Mouse (Mus musculus) heart, adult 2 months (tissue): ENCODE measurements around the gene Odf2l. TPM values are rescaled to one million over a fixed set of nuclear protein-coding genes. Genes with fewer than 3 reads are reported as not detected.

Experiments used
- DNase-seq, 2 experiments: peaks; one replicate each; pipeline ENCODE4 v3.0.0; 2021
- H3K27ac ChIP-seq: fragments of 200-600 bp; 2 replicates; pipeline ENCODE4 v1.8.1; 2022
- H3K27me3 ChIP-seq: fragments of 200-500 bp; 2 replicates; pipeline ENCODE4 v1.6.1; 2012; ENCODE audit warnings: mild to moderate bottlenecking, low read length, inconsistent platforms, mixed read lengths; ENCODE audit not compliant: control insufficient read depth, insufficient read depth
- H3K36me3 ChIP-seq: fragments of 200-500 bp; 2 replicates; pipeline ENCODE4 v1.6.1; 2012; ENCODE audit warnings: low read length, inconsistent platforms; ENCODE audit not compliant: control insufficient read depth, insufficient read depth
- H3K4me1 ChIP-seq: fragments of 200-500 bp; 2 replicates; pipeline ENCODE4 v1.6.1; 2011; ENCODE audit warnings: low read length; ENCODE audit not compliant: control insufficient read depth, insufficient read depth
- H3K4me3 ChIP-seq: fragments of 200-600 bp; 2 replicates; pipeline ENCODE4 v1.8.1; 2022
- H3K79me2 ChIP-seq: fragments of 200-500 bp; replicated peaks from 2 replicates; pipeline ENCODE4 v1.6.1; 2012; ENCODE audit warnings: mild to moderate bottlenecking, inconsistent platforms, low read length, moderate library complexity, mixed read lengths; ENCODE audit not compliant: control insufficient read depth, insufficient read depth
- H3K9ac ChIP-seq: fragments of 200-500 bp; 2 replicates; pipeline ENCODE4 v1.6.1; 2012; ENCODE audit warnings: low read depth, mild to moderate bottlenecking, control low read depth, inconsistent platforms, low read length, mixed read lengths
- CTCF ChIP-seq: fragments of 200-600 bp; IDR thresholded peaks from 2 replicates; pipeline ENCODE4 v1.8.1; 2022; ENCODE audit warnings: antibody characterized with exemption, mild to moderate bottlenecking, moderate library complexity
- EP300 ChIP-seq: fragments of 200-500 bp; IDR thresholded peaks from 2 replicates; pipeline ENCODE4 v1.6.1; 2011; ENCODE audit warnings: low read depth, low read length, control low read depth; ENCODE audit not compliant: insufficient read depth
- POLR2A ChIP-seq: fragments of 200-500 bp; IDR thresholded peaks from 2 replicates; pipeline ENCODE4 v1.6.1; 2011; ENCODE audit warnings: mild to moderate bottlenecking, low read depth, low read length, control low read depth; ENCODE audit not compliant: insufficient read depth
- WGBS: fragments of 180-500 bp; shearing (Covaris S2); methylation state at CpG from one replicate; pipeline ENCODE4 v1.1.7; 2018; 5-methylcytosine and 5-hydroxymethylcytosine counted together
- intact Hi-C: fragments of 180-260 bp; cut with DNase I; formaldehyde crosslinking; loops from one replicate; pipeline ENCODE4 v1.15.1; 2025
- polyA plus RNA-seq: library from polyadenylated mRNA; depleted of rRNA; stranded (reverse); fragments of >200 nt; gene quantifications from 2 replicates; pipeline ENCODE4 v1.2.3, GENCODE M21; 2012
- total RNA-seq, 2 experiments: library from RNA; stranded (reverse); gene quantifications; 2 replicates each; pipeline ENCODE4 v1.2.3; 2021

Gene Odf2l
- total and polyA plus RNA-seq, 3 experiments: 2.6 to 13.2 (median 10.1) TPM

DNA sequence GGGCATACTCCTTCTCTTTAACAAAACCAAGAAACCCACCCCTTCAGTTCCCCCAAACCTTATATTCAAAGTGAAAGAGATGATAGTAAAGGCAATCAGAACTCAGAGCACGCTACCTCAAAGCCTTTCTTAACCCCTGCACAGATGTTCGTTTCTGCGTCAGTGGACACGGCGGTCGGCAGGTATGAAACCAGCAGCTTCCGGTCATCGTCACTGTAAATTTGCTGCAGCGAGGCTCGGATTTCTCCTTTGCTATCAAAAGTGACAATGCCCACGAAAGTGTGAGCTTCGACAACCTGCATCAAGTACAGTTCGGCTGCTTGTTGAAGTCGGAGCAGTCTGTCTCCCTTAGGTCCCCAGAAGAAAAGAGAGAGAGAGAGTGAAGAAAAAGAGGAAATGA, 32.2 kb upstream of the Odf2l start:
- Histone ChIP-seq H3K4me3 (no peak overlapping the region), H3K9ac (no peak overlapping the region), H3K79me2 (no peaks in the 10 kb centered on the region), H3K27ac (no peak overlapping the region), H3K36me3 (no peaks in the 10 kb centered on the region), H3K4me1 (no peaks in the 10 kb centered on the region), H3K27me3 (no peaks in the 10 kb centered on the region)
- 90% methylated on average over 14 of the region's 14 CpGs for WGBS
- no peak for TF ChIP-seq POLR2A
- no peak for TF ChIP-seq CTCF
- TF ChIP-seq EP300: no peak
- no peak for DNase-seq
- intact Hi-C loops: no loop called here

DNA sequence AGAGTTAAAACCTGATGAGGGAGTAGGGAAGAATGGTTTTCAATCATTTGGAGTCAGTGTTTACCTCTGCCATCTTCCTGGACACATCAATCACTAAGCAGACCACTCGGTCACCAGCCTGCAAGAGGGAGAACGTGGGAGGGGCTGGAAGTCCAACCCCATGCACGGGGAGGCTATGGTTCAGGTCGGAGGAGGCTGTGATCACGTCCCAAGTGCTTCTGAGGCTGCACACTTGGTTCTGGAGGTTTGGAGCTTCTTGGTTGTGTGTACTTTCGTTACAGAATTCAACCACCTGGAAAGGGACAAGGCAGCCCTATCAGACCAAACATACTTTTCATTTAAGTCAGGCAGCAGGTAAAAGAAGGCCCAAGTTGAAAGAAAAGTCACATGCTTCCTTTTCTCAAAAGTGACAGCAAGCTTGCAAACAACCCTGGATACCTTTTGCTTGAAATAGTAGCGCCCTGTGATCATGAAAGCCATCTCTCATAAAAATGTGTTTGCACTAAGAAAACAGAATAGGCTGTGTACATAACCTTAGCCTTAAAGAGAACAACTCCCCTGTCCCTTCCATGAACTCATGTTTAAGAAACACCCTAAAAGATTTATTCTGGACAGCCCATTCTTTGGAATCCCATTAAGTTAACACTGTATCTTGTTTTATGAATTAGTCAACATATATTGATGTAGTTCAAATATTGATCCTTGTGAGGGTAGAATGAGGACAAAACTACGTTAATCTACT, 30.4 kb upstream of the Odf2l start:
- DNase-seq: no peak
- H3K27me3 ChIP-seq: no peaks in the 10 kb centered on the region
- no peak overlapping the region for H3K27ac ChIP-seq
- WGBS: 70% methylated on average over 8 of the region's 8 CpGs
- H3K36me3 ChIP-seq: no peaks in the 10 kb centered on the region
- no peaks in the 10 kb centered on the region for H3K79me2 ChIP-seq
- intact Hi-C loops: no loop called here
- TF ChIP-seq EP300 (no peak), CTCF (no peak), POLR2A (no peak)
- H3K9ac ChIP-seq: no peak overlapping the region
- no peak overlapping the region for H3K4me3 ChIP-seq
- no peaks in the 10 kb centered on the region for H3K4me1 ChIP-seq

DNA sequence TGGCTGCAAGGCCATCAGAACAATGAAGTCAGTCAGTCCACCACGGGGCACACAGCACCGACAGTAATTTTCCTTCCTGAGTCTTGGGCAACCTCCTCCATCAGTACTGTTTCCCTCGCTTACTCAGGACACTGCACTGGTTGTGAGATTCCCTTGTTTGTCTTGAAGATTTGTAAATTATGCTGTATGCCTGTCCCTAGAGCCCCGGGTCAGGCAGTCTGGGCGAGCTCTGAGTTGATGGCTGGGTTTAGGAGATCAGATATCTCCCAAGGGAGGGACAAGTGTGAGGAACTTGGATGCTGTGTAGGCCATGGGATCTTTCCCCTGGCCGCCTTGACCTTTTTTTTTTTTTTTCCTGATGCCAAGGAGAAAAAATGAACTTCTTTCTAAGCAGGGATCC, 19.1 kb upstream of the Odf2l start, which contains the start of gene Clca2:
Gene Clca2 (minus strand): TSS at position 153 of the 400 bp plus-strand sequence.
- Histone ChIP-seq H3K4me1 (peaks cover 13% of the 10 kb centered on the region), H3K9ac (no peak within 1 kb of the TSS), H3K36me3 (peaks cover 3% of the 10 kb centered on the region), H3K4me3 (no peak within 1 kb of the TSS), H3K27ac (peak within 1 kb of the TSS; percentile 4; the same call in 1 of the 2 replicates), H3K79me2 (no peaks in the 10 kb centered on the region), H3K27me3 (no peaks in the 10 kb centered on the region)
- 30% methylated on average over 6 of the region's 6 CpGs for WGBS
- no peak for DNase-seq
- intact Hi-C loops: no loop called here
- TF ChIP-seq POLR2A (no peak), CTCF (no peak), EP300 (no peak)

DNA sequence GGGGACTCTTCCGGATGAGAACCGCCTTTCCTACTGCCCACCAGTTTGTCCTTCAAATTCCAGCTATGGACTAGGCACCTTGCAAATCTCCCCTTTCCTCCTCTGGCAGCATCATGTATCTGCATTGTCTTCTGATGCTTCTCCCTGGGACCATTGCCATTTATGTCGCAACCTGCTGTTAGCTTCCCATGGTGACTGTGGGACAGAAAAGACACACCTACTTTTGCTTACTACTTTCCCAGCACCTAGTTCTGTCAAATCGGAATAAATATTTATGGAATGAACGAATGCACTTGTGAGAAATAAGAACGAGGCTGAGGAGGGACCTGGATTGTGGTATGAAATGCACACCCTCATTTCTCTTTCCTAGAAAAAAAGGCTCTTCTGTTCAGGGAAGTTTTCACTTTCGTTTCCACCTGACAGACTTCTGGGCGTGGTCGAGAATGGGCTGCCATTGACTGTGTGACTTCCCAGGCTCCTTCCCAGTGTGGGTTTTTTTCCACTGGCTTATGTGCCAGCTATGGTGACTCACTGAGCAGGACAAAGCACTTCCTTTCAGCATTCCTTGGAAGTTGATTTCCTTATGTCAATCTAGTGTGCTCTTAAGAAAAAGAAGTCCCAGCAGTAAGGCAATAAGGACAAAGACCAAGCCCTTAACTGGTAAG, 16.4 kb upstream of the Odf2l start:
- H3K27me3 ChIP-seq: no peaks in the 10 kb centered on the region
- intact Hi-C loops: no loop called here
- peaks cover 3% of the 10 kb centered on the region for H3K36me3 ChIP-seq
- no peak for TF ChIP-seq CTCF
- 0 out of 2 replicates have a peak, but pooled peaks have one; percentile 59 for TF ChIP-seq EP300
- peak; percentile 48; the same call in 1 of the 2 replicates for TF ChIP-seq POLR2A
- peak overlapping the region; percentile 71 for H3K27ac ChIP-seq
- H3K9ac ChIP-seq: 0 out of 2 replicates have a peak overlapping the region, but pooled peaks have one; percentile 3
- DNase-seq: peak; percentile 33 to 68
- peak overlapping the region; percentile 38; the same call in 1 of the 2 replicates for H3K4me3 ChIP-seq
- 50% methylated on average over 9 of the region's 9 CpGs for WGBS
- peaks cover 16% of the 10 kb centered on the region for H3K4me1 ChIP-seq
- H3K79me2 ChIP-seq: no peaks in the 10 kb centered on the region

DNA sequence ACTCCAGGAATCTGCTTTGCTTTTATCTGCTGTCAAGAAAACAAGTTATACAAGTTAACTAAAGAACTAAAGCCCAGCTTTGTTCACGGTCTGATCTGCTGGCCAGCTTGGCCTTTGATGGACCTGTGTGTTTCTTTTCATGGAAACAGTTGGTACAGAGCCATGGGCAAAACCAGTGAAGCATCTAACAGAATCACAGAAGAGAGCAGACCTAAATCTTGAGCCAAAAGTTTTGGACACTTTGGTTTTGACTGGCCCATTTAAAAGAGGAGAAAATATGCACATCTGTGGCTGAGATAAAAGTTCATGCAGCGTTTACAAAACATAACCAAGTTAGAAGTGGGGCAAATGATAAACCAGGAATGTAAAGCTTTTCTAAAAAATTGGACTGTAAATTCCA, 15.1 kb upstream of the Odf2l start:
- no peak overlapping the region for H3K9ac ChIP-seq
- peaks cover 3% of the 10 kb centered on the region for H3K36me3 ChIP-seq
- no peaks in the 10 kb centered on the region for H3K79me2 ChIP-seq
- intact Hi-C loops: no loop called here
- peaks cover 16% of the 10 kb centered on the region for H3K4me1 ChIP-seq
- H3K4me3 ChIP-seq: no peak overlapping the region
- H3K27me3 ChIP-seq: no peaks in the 10 kb centered on the region
- no peak overlapping the region for H3K27ac ChIP-seq
- no peak for DNase-seq
- TF ChIP-seq EP300 (no peak), POLR2A (no peak), CTCF (no peak)
- 61% methylated on average over 2 of the region's 2 CpGs for WGBS

DNA sequence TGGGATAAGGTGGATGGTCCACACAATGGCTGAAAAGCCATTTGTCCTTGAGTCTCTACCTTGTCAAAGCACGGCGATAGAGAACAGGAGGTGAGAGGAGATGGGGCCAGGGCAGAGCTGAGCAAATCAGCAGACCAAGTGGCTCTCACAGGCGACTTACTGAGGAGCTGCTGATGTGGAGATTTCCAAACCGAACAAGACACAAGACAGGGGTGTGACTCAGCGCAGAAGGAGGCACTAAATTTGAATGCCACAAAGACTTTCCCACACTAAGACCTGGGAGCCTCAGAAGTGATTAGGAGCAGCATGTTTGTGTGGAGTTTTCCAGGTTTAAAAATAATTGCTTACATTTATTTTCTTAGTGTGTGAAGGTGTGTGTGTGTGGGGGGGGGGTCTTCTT, 14.6 kb upstream of the Odf2l start:
- WGBS: 45% methylated on average over 5 of the region's 5 CpGs

More for the DNA sequence above, 14.6 kb upstream of the Odf2l start:
- Histone ChIP-seq H3K27me3 (no peaks in the 10 kb centered on the region), H3K27ac (no peak overlapping the region), H3K4me1 (peaks cover 16% of the 10 kb centered on the region), H3K79me2 (no peaks in the 10 kb centered on the region), H3K36me3 (peaks cover 3% of the 10 kb centered on the region), H3K9ac (no peak overlapping the region), H3K4me3 (no peak overlapping the region)
- intact Hi-C loops: no loop called here
- no peak for DNase-seq
- TF ChIP-seq CTCF (no peak), EP300 (no peak), POLR2A (no peak)
